Mouse (Mus musculus): ENCODE results near the gene Ino80b.

DNA sequence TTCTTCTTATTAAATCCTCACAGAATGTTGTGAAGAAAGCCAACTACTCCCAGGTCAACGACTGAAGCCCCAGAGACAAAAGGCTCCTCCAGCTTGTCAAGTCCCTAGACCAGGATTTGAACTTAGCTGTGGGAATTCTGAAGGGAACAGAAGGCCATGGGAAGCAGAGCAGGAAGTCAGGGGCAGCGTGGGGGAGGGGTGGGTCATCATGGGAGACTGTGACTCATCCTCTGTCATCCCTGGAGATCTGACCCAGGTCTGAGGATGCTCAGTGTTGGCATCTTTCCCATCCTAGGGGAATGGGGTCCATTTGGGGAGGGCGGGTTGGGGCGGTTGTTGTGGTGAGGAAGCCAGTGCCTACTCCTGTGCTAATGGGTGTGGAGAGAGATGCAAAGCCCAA lies 16.4 kb upstream of the Ino80b start:
- TF ChIP-seq CTCF (IDR thresholded peaks at IDR 0.05; ENCODE audit: extremely low read depth, insufficient read length, insufficient replicate concordance, low read depth, low read length) (no peak), POLR2A (IDR thresholded peaks at IDR 0.05; ENCODE audit: low read depth, low read length) (no peak)

Measured in small intestine, adult 2 months (tissue).